Comparison of ENCODE assay signal across 26 mouse cellular contexts in genomic region chr19:17353727-17354126, GRCm38 (mm10). TPM values are rescaled to one million over a fixed set of nuclear protein-coding genes. Genes with fewer than 3 reads are reported as not detected.
DNase-seq lines count a peak whose midpoint lies in the region; ATAC-seq lines count a peak whose summit lies in the region.
"Had no signal": no experiment of that assay in that cellular context is flagged by ENCODE, and none has a peak within 500 bp of the region (broad histone marks: within the 10 kb centered on the region; RNA-seq: fewer than 3 reads in every experiment).

No protein-coding gene starts in this region.

- no peak overlapping the region; the same call in 1 of the 2 replicates for H3K4me3 ChIP-seq in heart, embryonic 12.5 days
- H3K4me3 ChIP-seq in megakaryocyte, embryonic 14.5 days (replicated peaks): peak overlapping the region; percentile 97
- H3K4me3 ChIP-seq in liver, embryonic 15.5 days (replicated peaks): peak overlapping the region; percentile 75
- H3K4me3 ChIP-seq: forebrain, embryonic 13.5 days; limb, embryonic 13.5 days had no signal

- H3K27me3 ChIP-seq in heart, embryonic 12.5 days (replicated peaks): peaks cover 9% of the 10 kb centered on the region; the same call in 1 of the 2 replicates
- no peaks in the 10 kb centered on the region for H3K27me3 ChIP-seq in megakaryocyte, embryonic 14.5 days (replicated peaks)
- H3K27me3 ChIP-seq in liver, embryonic 15.5 days: 0 out of 2 replicates have a peak, but pooled peaks cover 3% of the 10 kb centered on the region
- H3K27me3 ChIP-seq: heart, embryonic 15.5 days had no signal

- H3K9me3 ChIP-seq in heart, embryonic 12.5 days (replicated peaks): no peaks in the 10 kb centered on the region
- no peaks in the 10 kb centered on the region for H3K9me3 ChIP-seq in megakaryocyte, embryonic 14.5 days
- H3K9me3 ChIP-seq in liver, embryonic 15.5 days (replicated peaks): no peaks in the 10 kb centered on the region
- H3K9me3 ChIP-seq: forebrain, embryonic 13.5 days; heart, embryonic 15.5 days; limb, embryonic 13.5 days had no signal

- no peaks in the 10 kb centered on the region for H3K36me3 ChIP-seq in heart, embryonic 12.5 days
- H3K36me3 ChIP-seq in megakaryocyte, embryonic 14.5 days (replicated peaks; ENCODE audit: low read length): peaks cover 46% of the 10 kb centered on the region
- peaks cover 44% of the 10 kb centered on the region for H3K36me3 ChIP-seq in liver, embryonic 15.5 days (replicated peaks)
- H3K36me3 ChIP-seq: heart, embryonic 15.5 days; limb, embryonic 13.5 days had no signal

- no peak for ATAC-seq in heart, embryonic 12.5 days (ENCODE audit: insufficient number of reproducible peaks, low FRiP score)
- ATAC-seq in megakaryocyte, adult 5-6 weeks (ENCODE audit: poor library complexity, severe bottlenecking): no peak
- no peak for ATAC-seq in liver, embryonic 15.5 days (ENCODE audit: insufficient read depth)
- ATAC-seq: CD4-positive, CD25-positive, alpha-beta regulatory T cell, adult 4 months; forebrain, embryonic 13.5 days; intestine, postnatal 0 days; midbrain, embryonic 16.5 days had no signal

- no peak for DNase-seq in heart, adult 18-20 months
- no peak for DNase-seq in right cerebral cortex, postnatal 10 days (ENCODE audit: low spot score in 2 of 2)
- no peak for DNase-seq in left cerebral cortex, adult 11 months (ENCODE audit: low spot score)
- DNase-seq: adrenal gland, postnatal 25 days; cerebellum, adult 2 months; cerebellum, postnatal 14 days; gastrocnemius, postnatal 10 days; kidney, postnatal 14 days; layer of hippocampus, adult 9-11 months; lung, embryonic 14.5 days; lung, postnatal 14 days; thymus, adult 18-20 months; thymus, postnatal 4 days had no signal

- H3K4me1 ChIP-seq in heart, embryonic 12.5 days (replicated peaks): peaks cover 25% of the 10 kb centered on the region
- peaks cover 83% of the 10 kb centered on the region for H3K4me1 ChIP-seq in megakaryocyte, embryonic 14.5 days
- H3K4me1 ChIP-seq in liver, embryonic 15.5 days (replicated peaks): peaks cover 74% of the 10 kb centered on the region

- H3K27ac ChIP-seq in heart, embryonic 12.5 days (ENCODE audit: poor library complexity, severe bottlenecking): no peak overlapping the region
- peak overlapping the region; percentile 87 for H3K27ac ChIP-seq in liver, embryonic 15.5 days (replicated peaks)
- H3K27ac ChIP-seq: forebrain, embryonic 13.5 days; hindbrain, embryonic 14.5 days; limb, embryonic 13.5 days; stomach, postnatal 0 days had no signal

- no peak overlapping the region for H3K9ac ChIP-seq in heart, embryonic 12.5 days
- peak overlapping the region; percentile 77 for H3K9ac ChIP-seq in liver, embryonic 15.5 days
- H3K9ac ChIP-seq: forebrain, embryonic 13.5 days; heart, embryonic 15.5 days; hindbrain, embryonic 14.5 days; limb, embryonic 13.5 days; lung, embryonic 14.5 days had no signal

- H3K4me2 ChIP-seq in heart, embryonic 12.5 days: peak overlapping the region; percentile 36; the same call in 1 of the 2 replicates
- H3K4me2 ChIP-seq in liver, embryonic 15.5 days: peak overlapping the region; percentile 76
- H3K4me2 ChIP-seq: forebrain, embryonic 13.5 days; hindbrain, embryonic 14.5 days; midbrain, embryonic 11.5 days had no signal

- 85% methylated on average over 8 of the region's 8 CpGs for WGBS in heart, embryonic 12.5 days
- WGBS in liver, embryonic 15.5 days (ENCODE audit: insufficient replicate concordance): 76% methylated on average over 8 of the region's 8 CpGs

RNA-seq across cellular contexts. Expression of gene Gcnt1, which starts 18.9 kb away (rescaled TPM):
- polyA plus RNA-seq in heart, embryonic 12.5 days (2016; fragmentation: Nextera tagmentation; extraction: Ambion mirVana): 12.7 and 13.2 TPM in 2 replicates
- total RNA-seq in heart, adult 18-20 months (2021): 10 to 100 TPM; 17.0 to 17.3 TPM
- polyA plus RNA-seq in megakaryocyte, embryonic 14.5 days (2012; ENCODE audit: insufficient read depth, low replicate concordance): 0.73 TPM in 1 of 2 replicates, not detected in the other
- 44.5 and 46.8 TPM in 2 replicates for total RNA-seq in megakaryocyte, adult 5-6 weeks (2015)
- 45.1 and 51.0 TPM in 2 replicates for total RNA-seq in megakaryocyte, adult 5-6 weeks (2017)
- 18.5 and 19.0 TPM in 2 replicates for polyA plus RNA-seq in liver, embryonic 15.5 days (2015; fragmentation: Nextera tagmentation; extraction: Ambion mirVana)

RNA-seq across cellular contexts. Expression of gene Rfk, which starts 40.1 kb away (rescaled TPM):
- 76.1 and 85.8 TPM in 2 replicates for polyA plus RNA-seq in heart, embryonic 12.5 days (2016; fragmentation: Nextera tagmentation; extraction: Ambion mirVana)
- total RNA-seq in heart, adult 18-20 months (2021): 10 to 100 TPM; 59.7 to 80.6 TPM
- 15.5 and 50.4 TPM in 2 replicates for polyA plus RNA-seq in megakaryocyte, embryonic 14.5 days (2012; ENCODE audit: insufficient read depth, low replicate concordance)
- total RNA-seq in megakaryocyte, adult 5-6 weeks (2015): 70.7 and 70.8 TPM in 2 replicates
- 24.0 and 26.4 TPM in 2 replicates for total RNA-seq in megakaryocyte, adult 5-6 weeks (2017)
- polyA plus RNA-seq in liver, embryonic 15.5 days (2015; fragmentation: Nextera tagmentation; extraction: Ambion mirVana): 55.3 and 58.4 TPM in 2 replicates
